24 mouse cellular contexts compared by ENCODE assay signal in genomic region chr11:67919593-67919992, GRCm38 (mm10). TPM values are rescaled to one million over a fixed set of nuclear protein-coding genes. Genes with fewer than 3 reads are reported as not detected.
DNase-seq lines count a peak whose midpoint lies in the region; ATAC-seq and TF ChIP-seq lines count a peak whose summit lies in the region.
"Had no signal": no experiment of that assay in that cellular context is flagged by ENCODE, and none has a peak within 500 bp of the region (broad histone marks: within the 10 kb centered on the region; RNA-seq: fewer than 3 reads in every experiment).

No protein-coding gene starts in this region.

- no peak overlapping the region for H3K27ac ChIP-seq in forebrain, postnatal 0 days (ENCODE audit: low read depth, low read length)
- H3K27ac ChIP-seq in forebrain, embryonic 10.5 days, result no peak overlapping the region
- peak overlapping the region; percentile 22; the same call in 1 of the 2 replicates for H3K27ac ChIP-seq in kidney, adult 2 months (ENCODE audit: insufficient read depth, low read depth, low read length)
- H3K27ac ChIP-seq in intestine, embryonic 16.5 days (ENCODE audit: low read length), result no peak overlapping the region
- H3K27ac ChIP-seq: hindbrain, embryonic 12.5 days; layer of hippocampus, adult 2 months; liver, embryonic 14.5 days; midbrain, embryonic 10.5 days; neural tube, embryonic 15.5 days; stomach, embryonic 15.5 days had no signal

- no peak overlapping the region for H3K9ac ChIP-seq in forebrain, postnatal 0 days
- H3K9ac ChIP-seq in intestine, embryonic 16.5 days (ENCODE audit: low read depth, low read length), result no peak overlapping the region
- H3K9ac ChIP-seq: hindbrain, embryonic 12.5 days; liver, embryonic 14.5 days; lung, embryonic 14.5 days; neural tube, embryonic 15.5 days; stomach, embryonic 15.5 days had no signal

- peak overlapping the region; percentile 100 for H3K4me2 ChIP-seq in forebrain, postnatal 0 days (ENCODE audit: low read depth)
- peak overlapping the region; percentile 96; the same call in 1 of the 2 replicates for H3K4me2 ChIP-seq in intestine, embryonic 16.5 days (ENCODE audit: low read depth, low read length)
- H3K4me2 ChIP-seq: hindbrain, embryonic 12.5 days had no signal

- 69% methylated on average over 5 of the region's 5 CpGs for WGBS in forebrain, postnatal 0 days
- 70% methylated on average over 5 of the region's 5 CpGs for WGBS in forebrain, embryonic 10.5 days
- 72% methylated on average over 5 of the region's 5 CpGs for WGBS in kidney, adult 2 months
- WGBS in intestine, embryonic 16.5 days, result 58% methylated on average over 5 of the region's 5 CpGs

- no peak for TF ChIP-seq POLR2A in kidney, adult 2 months (IDR thresholded peaks at IDR 0.05; ENCODE audit: low read depth, low read length)

- DNase-seq in forebrain, postnatal 0 days, result no peak
- DNase-seq in forebrain, embryonic 10.5 days (ENCODE audit: extremely low spot score, low spot score), result no peak
- DNase-seq in kidney, adult 2 months, result peak; percentile 35
- no peak for DNase-seq in kidney, adult 18-20 months
- peak; percentile 47 for DNase-seq in MN1 (ENCODE audit: low spot score)
- DNase-seq in urinary bladder, postnatal 14 days (ENCODE audit: low spot score), result no peak
- DNase-seq: cerebellum, adult 8-10 months; gastrocnemius, postnatal 25 days; kidney, adult 9 months; kidney, postnatal 14 days; lung, embryonic 14.5 days; lung, postnatal 4 days; thymus, adult 2 months; thymus, postnatal 4 days had no signal

- H3K36me3 ChIP-seq in forebrain, postnatal 0 days (ENCODE audit: insufficient read depth), result no peaks in the 10 kb centered on the region
- H3K36me3 ChIP-seq in forebrain, embryonic 10.5 days (replicated peaks), result no peaks in the 10 kb centered on the region
- no peaks in the 10 kb centered on the region for H3K36me3 ChIP-seq in kidney, adult 2 months (ENCODE audit: control insufficient read depth, insufficient read depth, low read length)
- H3K36me3 ChIP-seq in intestine, embryonic 16.5 days (ENCODE audit: control insufficient read depth, insufficient read depth, low read length), result no peaks in the 10 kb centered on the region
- H3K36me3 ChIP-seq: hindbrain, embryonic 12.5 days; midbrain, embryonic 10.5 days; neural tube, embryonic 15.5 days; stomach, embryonic 15.5 days had no signal

- H3K4me1 ChIP-seq in forebrain, postnatal 0 days (ENCODE audit: insufficient read depth), result no peaks in the 10 kb centered on the region
- H3K4me1 ChIP-seq in forebrain, embryonic 10.5 days, result peaks cover 22% of the 10 kb centered on the region
- peaks cover 3% of the 10 kb centered on the region; the same call in 1 of the 2 replicates for H3K4me1 ChIP-seq in kidney, adult 2 months (ENCODE audit: control insufficient read depth, insufficient read depth, low read length)
- H3K4me1 ChIP-seq in intestine, embryonic 16.5 days (ENCODE audit: control insufficient read depth, insufficient read depth, low read length), result 0 out of 2 replicates have a peak, but pooled peaks cover 5% of the 10 kb centered on the region

- H3K9me3 ChIP-seq in forebrain, postnatal 0 days (ENCODE audit: low read length), result no peaks in the 10 kb centered on the region
- no peaks in the 10 kb centered on the region for H3K9me3 ChIP-seq in forebrain, embryonic 10.5 days
- no peaks in the 10 kb centered on the region for H3K9me3 ChIP-seq in intestine, embryonic 16.5 days (ENCODE audit: control insufficient read depth, low read length)
- H3K9me3 ChIP-seq: hindbrain, embryonic 12.5 days; midbrain, embryonic 10.5 days; neural tube, embryonic 15.5 days; stomach, embryonic 15.5 days had no signal

- peak overlapping the region; percentile 70; the same call in 1 of the 2 replicates for H3K4me3 ChIP-seq in forebrain, postnatal 0 days (ENCODE audit: low read depth, low read length)
- H3K4me3 ChIP-seq in forebrain, embryonic 10.5 days, result no peak overlapping the region
- H3K4me3 ChIP-seq in kidney, adult 2 months (ENCODE audit: insufficient read depth, low read depth, low read length), result no peak overlapping the region
- no peak overlapping the region for H3K4me3 ChIP-seq in intestine, embryonic 16.5 days (ENCODE audit: low read length)
- H3K4me3 ChIP-seq: hindbrain, embryonic 12.5 days; layer of hippocampus, adult 2 months; midbrain, embryonic 10.5 days; neural tube, embryonic 15.5 days had no signal

- H3K27me3 ChIP-seq in forebrain, postnatal 0 days (ENCODE audit: insufficient read depth, low read length), result peaks cover 10% of the 10 kb centered on the region
- peaks cover 37% of the 10 kb centered on the region for H3K27me3 ChIP-seq in forebrain, embryonic 10.5 days (ENCODE audit: poor library complexity, severe bottlenecking)
- H3K27me3 ChIP-seq in kidney, adult 2 months (replicated peaks; ENCODE audit: control insufficient read depth, insufficient read depth, low read length), result no peaks in the 10 kb centered on the region
- 0 out of 2 replicates have a peak, but pooled peaks cover 2% of the 10 kb centered on the region for H3K27me3 ChIP-seq in intestine, embryonic 16.5 days (replicated peaks; ENCODE audit: control insufficient read depth, insufficient read depth, low read length)

- no peak for TF ChIP-seq CTCF in forebrain, postnatal 0 days (IDR thresholded peaks at IDR 0.05; ENCODE audit: low read depth)
- no peak for TF ChIP-seq CTCF in kidney, adult 2 months (conservative IDR thresholded peaks at IDR 0.05; ENCODE audit: insufficient read depth, insufficient read length, low read depth, low read length)

- no peak for ATAC-seq in forebrain, postnatal 0 days
- no peak for ATAC-seq in intestine, embryonic 16.5 days
- ATAC-seq in megakaryocyte, adult 5-6 weeks (ENCODE audit: poor library complexity, severe bottlenecking), result no peak
- ATAC-seq: forebrain, embryonic 14.5 days had no signal

RNA-seq across cellular contexts. Expression of gene Usp43, which starts 2.4 kb away (rescaled TPM):
- total RNA-seq in forebrain, postnatal 0 days (2014; rRNA removed), result 7.0 and 12.3 TPM in 2 replicates
- 3.8 and 4.8 TPM in 2 replicates for polyA plus RNA-seq in forebrain, postnatal 0 days (2015; fragmentation: Nextera tagmentation; extraction: Ambion mirVana)
- 0.71 and 0.78 TPM in 2 replicates for polyA plus RNA-seq in forebrain, embryonic 10.5 days (2016; fragmentation: Nextera tagmentation; extraction: Ambion mirVana)
- polyA plus RNA-seq in kidney, adult 2 months (2012; rRNA removed), result 3.0 and 3.5 TPM in 2 replicates
- polyA plus RNA-seq in intestine, embryonic 16.5 days (2015; fragmentation: Nextera tagmentation; extraction: Ambion mirVana), result 3.3 and 4.0 TPM in 2 replicates
- total RNA-seq in megakaryocyte, adult 5-6 weeks (2015), result not detected in 2 replicates
- total RNA-seq in megakaryocyte, adult 5-6 weeks (2017), result not detected in 2 replicates

RNA-seq across cellular contexts. Expression of gene Cfap52, which starts 45.9 kb away (rescaled TPM):
- 3.0 and 4.2 TPM in 2 replicates for total RNA-seq in forebrain, postnatal 0 days (2014; rRNA removed)
- 2.6 and 4.8 TPM in 2 replicates for polyA plus RNA-seq in forebrain, postnatal 0 days (2015; fragmentation: Nextera tagmentation; extraction: Ambion mirVana)
- 0.57 and 0.74 TPM in 2 replicates for polyA plus RNA-seq in forebrain, embryonic 10.5 days (2016; fragmentation: Nextera tagmentation; extraction: Ambion mirVana)
- polyA plus RNA-seq in kidney, adult 2 months (2012; rRNA removed), result 1.9 and 4.8 TPM in 2 replicates
- 0.57 and 0.89 TPM in 2 replicates for polyA plus RNA-seq in intestine, embryonic 16.5 days (2015; fragmentation: Nextera tagmentation; extraction: Ambion mirVana)
- total RNA-seq in megakaryocyte, adult 5-6 weeks (2015), result not detected in 2 replicates
- total RNA-seq in megakaryocyte, adult 5-6 weeks (2017), result not detected in 2 replicates
- total RNA-seq: adrenal gland, adult 18-20 months had no signal

RNA-seq across cellular contexts. Expression of gene Stx8, which starts 46.4 kb away (rescaled TPM):
- total RNA-seq in forebrain, postnatal 0 days (2014; rRNA removed), result 11.1 and 21.6 TPM in 2 replicates
- 67.8 and 78.9 TPM in 2 replicates for polyA plus RNA-seq in forebrain, postnatal 0 days (2015; fragmentation: Nextera tagmentation; extraction: Ambion mirVana)
- 46.8 and 47.2 TPM in 2 replicates for polyA plus RNA-seq in forebrain, embryonic 10.5 days (2016; fragmentation: Nextera tagmentation; extraction: Ambion mirVana)
- 6.9 and 10.7 TPM in 2 replicates for polyA plus RNA-seq in kidney, adult 2 months (2012; rRNA removed)
- 63.5 and 64.2 TPM in 2 replicates for polyA plus RNA-seq in intestine, embryonic 16.5 days (2015; fragmentation: Nextera tagmentation; extraction: Ambion mirVana)
- total RNA-seq in megakaryocyte, adult 5-6 weeks (2015), result 46.9 and 58.9 TPM in 2 replicates
- total RNA-seq in megakaryocyte, adult 5-6 weeks (2017), result 21.5 and 23.3 TPM in 2 replicates

Comparison
In these comparisons a context has a peak if more than half of its experiments do, and no peak if none do; other contexts are left out.
1. DNase-seq: peak in kidney, adult 2 months (single experiment) and MN1 (single experiment); none in forebrain, postnatal 0 days (single experiment), forebrain, embryonic 10.5 days (single experiment), kidney, adult 18-20 months (single experiment) and urinary bladder, postnatal 14 days (single experiment).